Mouse (Mus musculus): ENCODE data around the gene Ubash3b.

- TF ChIP-seq MAX (IDR thresholded peaks at IDR 0.05) (peak; percentile 64), CTCF (IDR thresholded peaks at IDR 0.05; ENCODE audit: control insufficient read depth, insufficient read depth, insufficient read length) (no peak), MYOG (IDR thresholded peaks at IDR 0.05; ENCODE audit: control insufficient read depth, extremely low read depth, insufficient read length) (no peak), USF1 (IDR thresholded peaks at IDR 0.05; ENCODE audit: low read depth) (no peak), MYOD1 (IDR thresholded peaks at IDR 0.05; ENCODE audit: control insufficient read depth, insufficient read length, low read depth) (peak; percentile 75), CEBPB (IDR thresholded peaks at IDR 0.05; ENCODE audit: low read depth) (peak; percentile 55)
Observed at GRCm38 (mm10) chr9:41078198-41078597, 83.3 kb downstream of the Ubash3b start.
